9 mouse cellular contexts compared by ENCODE assay signal in genomic region chr1:152008473-152008991, GRCm38 (mm10).
DNase-seq lines count a peak whose midpoint lies in the region; ATAC-seq and TF ChIP-seq lines count a peak whose summit lies in the region.
"Had no signal": no experiment of that assay in that cellular context is flagged by ENCODE, and none has a peak within 500 bp of the region (broad histone marks: within the 10 kb centered on the region; RNA-seq: fewer than 3 reads in every experiment).

No protein-coding gene starts in this region.

- H3K9ac ChIP-seq in hindbrain, embryonic 11.5 days (ENCODE audit: low read depth, low read length), result no peak overlapping the region
- no peak overlapping the region for H3K9ac ChIP-seq in hindbrain, embryonic 12.5 days
- H3K9ac ChIP-seq in midbrain, postnatal 0 days (replicated peaks; ENCODE audit: low read length, poor library complexity, severe bottlenecking), result no peak overlapping the region
- H3K9ac ChIP-seq in midbrain, embryonic 16.5 days (ENCODE audit: low read depth, low read length), result no peak overlapping the region
- H3K9ac ChIP-seq in forebrain, embryonic 13.5 days, result no peak overlapping the region
- H3K9ac ChIP-seq: limb, embryonic 15.5 days had no signal

- H3K4me3 ChIP-seq in hindbrain, embryonic 11.5 days (ENCODE audit: low read depth, low read length), result no peak overlapping the region
- no peak overlapping the region for H3K4me3 ChIP-seq in hindbrain, embryonic 12.5 days
- H3K4me3 ChIP-seq in midbrain, postnatal 0 days (ENCODE audit: low read depth, low read length), result no peak overlapping the region
- no peak overlapping the region for H3K4me3 ChIP-seq in midbrain, embryonic 16.5 days (ENCODE audit: low read depth, low read length)
- no peak overlapping the region for H3K4me3 ChIP-seq in forebrain, embryonic 13.5 days
- H3K4me3 ChIP-seq: limb, embryonic 15.5 days had no signal

- no peaks in the 10 kb centered on the region for H3K27me3 ChIP-seq in hindbrain, embryonic 11.5 days (ENCODE audit: control insufficient read depth, insufficient read depth, low read length)
- no peaks in the 10 kb centered on the region for H3K27me3 ChIP-seq in hindbrain, embryonic 12.5 days
- H3K27me3 ChIP-seq in midbrain, postnatal 0 days (ENCODE audit: insufficient read depth, low read length), result no peaks in the 10 kb centered on the region
- H3K27me3 ChIP-seq in midbrain, embryonic 16.5 days (ENCODE audit: control insufficient read depth, insufficient read depth, low read depth, low read length), result no peaks in the 10 kb centered on the region
- H3K27me3 ChIP-seq in forebrain, embryonic 13.5 days, result no peaks in the 10 kb centered on the region
- H3K27me3 ChIP-seq: limb, embryonic 15.5 days had no signal

- WGBS in hindbrain, embryonic 11.5 days, result 69% methylated on average over 8 of the region's 8 CpGs
- 69% methylated on average over 8 of the region's 8 CpGs for whole genome bisulfite sequencing in hindbrain, embryonic 12.5 days
- 72% methylated on average over 8 of the region's 8 CpGs for WGBS in midbrain, postnatal 0 days
- 72% methylated on average over 8 of the region's 8 CpGs for WGBS in midbrain, embryonic 16.5 days
- 78% methylated on average over 8 of the region's 8 CpGs for WGBS in forebrain, embryonic 13.5 days

- H3K9me3 ChIP-seq in hindbrain, embryonic 11.5 days (ENCODE audit: control insufficient read depth, low read length), result no peaks in the 10 kb centered on the region
- H3K9me3 ChIP-seq in hindbrain, embryonic 12.5 days (replicated peaks), result no peaks in the 10 kb centered on the region
- H3K9me3 ChIP-seq in midbrain, postnatal 0 days (ENCODE audit: low read length), result no peaks in the 10 kb centered on the region
- no peaks in the 10 kb centered on the region for H3K9me3 ChIP-seq in midbrain, embryonic 16.5 days (replicated peaks; ENCODE audit: control insufficient read depth, low read length, poor library complexity, severe bottlenecking)
- no peaks in the 10 kb centered on the region for H3K9me3 ChIP-seq in forebrain, embryonic 13.5 days (replicated peaks)
- H3K9me3 ChIP-seq: limb, embryonic 15.5 days had no signal

- DNase-seq in adrenal gland, adult (ENCODE audit: inconsistent age in 2 of 2, low spot score in 1 of 2), result peak; percentile 39 to 52
- no peak for DNase-seq in adrenal gland, postnatal 4 days (ENCODE audit: low spot score in 2 of 2)
- DNase-seq in hindbrain, embryonic 11.5 days (ENCODE audit: low spot score), result no peak
- no peak for DNase-seq in midbrain, postnatal 0 days (ENCODE audit: low spot score)

- no peak for TF ChIP-seq CTCF in midbrain, postnatal 0 days (IDR thresholded peaks at IDR 0.05)

- no peaks in the 10 kb centered on the region for H3K4me1 ChIP-seq in hindbrain, embryonic 11.5 days (replicated peaks; ENCODE audit: control insufficient read depth, insufficient read depth, low read length)
- peaks cover 28% of the 10 kb centered on the region for H3K4me1 ChIP-seq in hindbrain, embryonic 12.5 days
- peaks cover 4% of the 10 kb centered on the region; the same call in 1 of the 2 replicates for H3K4me1 ChIP-seq in midbrain, postnatal 0 days (ENCODE audit: insufficient read depth, low read length)
- peaks cover 10% of the 10 kb centered on the region; the same call in 1 of the 2 replicates for H3K4me1 ChIP-seq in midbrain, embryonic 16.5 days (ENCODE audit: control insufficient read depth, insufficient read depth, low read length)
- H3K4me1 ChIP-seq in forebrain, embryonic 13.5 days, result peaks cover 33% of the 10 kb centered on the region
- H3K4me1 ChIP-seq: limb, embryonic 15.5 days had no signal

- ATAC-seq in hindbrain, embryonic 11.5 days (ENCODE audit: low FRiP score), result peak; percentile 33; the same call in 1 of the 2 replicates
- no peak for ATAC-seq in hindbrain, embryonic 12.5 days (ENCODE audit: low FRiP score)
- no peak for ATAC-seq in midbrain, postnatal 0 days (ENCODE audit: low FRiP score)
- ATAC-seq in midbrain, embryonic 16.5 days, result no peak; the same call in 1 of the 2 replicates
- 0 out of 2 replicates have a peak, but pooled peaks have one; percentile 20 for ATAC-seq in neutrophil, adult 5-6 weeks (ENCODE audit: extremely low read depth, insufficient number of reproducible peaks, low FRiP score, poor library complexity, severe bottlenecking)
- ATAC-seq in forebrain, embryonic 13.5 days, result no peak

- no peak overlapping the region for H3K27ac ChIP-seq in hindbrain, embryonic 11.5 days (ENCODE audit: low read depth, low read length)
- H3K27ac ChIP-seq in hindbrain, embryonic 12.5 days, result no peak overlapping the region
- H3K27ac ChIP-seq in midbrain, postnatal 0 days (ENCODE audit: low read depth, low read length), result 0 out of 2 replicates have a peak overlapping the region, but pooled peaks have one; percentile 18
- no peak overlapping the region for H3K27ac ChIP-seq in midbrain, embryonic 16.5 days (ENCODE audit: low read length)
- H3K27ac ChIP-seq in forebrain, embryonic 13.5 days, result no peak overlapping the region
- H3K27ac ChIP-seq: limb, embryonic 15.5 days had no signal

- no peaks in the 10 kb centered on the region for H3K36me3 ChIP-seq in hindbrain, embryonic 11.5 days (ENCODE audit: control insufficient read depth, insufficient read depth, low read length)
- H3K36me3 ChIP-seq in hindbrain, embryonic 12.5 days, result peaks cover 10% of the 10 kb centered on the region; the same call in 1 of the 2 replicates
- 0 out of 2 replicates have a peak, but pooled peaks cover 3% of the 10 kb centered on the region for H3K36me3 ChIP-seq in midbrain, postnatal 0 days (ENCODE audit: insufficient read depth, low read length)
- H3K36me3 ChIP-seq in midbrain, embryonic 16.5 days (ENCODE audit: control insufficient read depth, insufficient read depth, low read length), result 0 out of 2 replicates have a peak, but pooled peaks cover 2% of the 10 kb centered on the region
- no peaks in the 10 kb centered on the region for H3K36me3 ChIP-seq in forebrain, embryonic 13.5 days (ENCODE audit: poor library complexity, severe bottlenecking)

- no peak overlapping the region for H3K4me2 ChIP-seq in hindbrain, embryonic 11.5 days (replicated peaks; ENCODE audit: low read depth, low read length)
- no peak overlapping the region for H3K4me2 ChIP-seq in hindbrain, embryonic 12.5 days (replicated peaks)
- H3K4me2 ChIP-seq in midbrain, postnatal 0 days (ENCODE audit: low read depth, low read length, poor library complexity, severe bottlenecking), result no peak overlapping the region
- H3K4me2 ChIP-seq in midbrain, embryonic 16.5 days (ENCODE audit: low read length), result no peak overlapping the region
- no peak overlapping the region for H3K4me2 ChIP-seq in forebrain, embryonic 13.5 days
- H3K4me2 ChIP-seq: limb, embryonic 15.5 days had no signal

Comparison
In these comparisons a context has a peak if more than half of its experiments do, and no peak if none do; other contexts are left out.
1. DNase-seq: peak in adrenal gland, adult (2 of 2); none in adrenal gland, postnatal 4 days (0 of 2), hindbrain, embryonic 11.5 days (single experiment) and midbrain, postnatal 0 days (single experiment).
2. ATAC-seq: peak in hindbrain, embryonic 11.5 days (single experiment) and neutrophil, adult 5-6 weeks (single experiment); none in hindbrain, embryonic 12.5 days (single experiment), midbrain, postnatal 0 days (single experiment), midbrain, embryonic 16.5 days (single experiment) and forebrain, embryonic 13.5 days (single experiment).